ENCODE assay signal across 8 mouse cellular contexts in genomic region chr4:129032963-129033951, GRCm38 (mm10). TPM values are rescaled to one million over a fixed set of nuclear protein-coding genes. Genes with fewer than 3 reads are reported as not detected.
DNase-seq lines count a peak whose midpoint lies in the region; ATAC-seq and TF ChIP-seq lines count a peak whose summit lies in the region.

No protein-coding gene starts in this region.

- H3K9ac ChIP-seq in embryonic facial prominence, embryonic 13.5 days = peak overlapping the region; percentile 36
- H3K9ac ChIP-seq in limb, embryonic 14.5 days (ENCODE audit: low read depth, low read length, severe bottlenecking) = no peak overlapping the region

- H3K9me3 ChIP-seq in embryonic facial prominence, embryonic 13.5 days = no peaks in the 10 kb centered on the region
- H3K9me3 ChIP-seq in limb, embryonic 14.5 days (ENCODE audit: control insufficient read depth, low read length) = no peaks in the 10 kb centered on the region

- WGBS in embryonic facial prominence, embryonic 13.5 days = 18% methylated on average over 17 of the region's 17 CpGs
- WGBS in limb, embryonic 14.5 days = 20% methylated on average over 16 of the region's 17 CpGs

- H3K27ac ChIP-seq in embryonic facial prominence, embryonic 13.5 days = peak overlapping the region; percentile 81
- H3K27ac ChIP-seq in limb, embryonic 14.5 days (replicated peaks; ENCODE audit: low read depth, low read length) = peak overlapping the region; percentile 80

- intact Hi-C loops in heart, postnatal 10 days (cut with DNase I) = no loop called here

- no peak for TF ChIP-seq POLR2A in limb, embryonic 14.5 days (IDR thresholded peaks at IDR 0.05; ENCODE audit: borderline replicate concordance, extremely low read depth, insufficient read depth, insufficient read length)

- peak; percentile 83 for ATAC-seq in frontal cortex, adult (ENCODE audit: low TSS enrichment)
- ATAC-seq in embryonic facial prominence, embryonic 13.5 days (ENCODE audit: insufficient number of reproducible peaks, insufficient read depth, low FRiP score, low TSS enrichment, low read depth) = peak; percentile 91
- peak; percentile 88 for ATAC-seq in limb, embryonic 14.5 days (ENCODE audit: low FRiP score, low read depth)

- H3K4me3 ChIP-seq in embryonic facial prominence, embryonic 13.5 days = peak overlapping the region; percentile 16; the same call in 1 of the 2 replicates
- no peak overlapping the region; the same call in 1 of the 2 replicates for H3K4me3 ChIP-seq in limb, embryonic 14.5 days (replicated peaks; ENCODE audit: low read length)

- H3K27me3 ChIP-seq in embryonic facial prominence, embryonic 13.5 days = no peaks in the 10 kb centered on the region
- no peaks in the 10 kb centered on the region for H3K27me3 ChIP-seq in limb, embryonic 14.5 days (ENCODE audit: control insufficient read depth, insufficient read depth, low read length)

- H3K4me2 ChIP-seq in embryonic facial prominence, embryonic 13.5 days = peak overlapping the region; percentile 51
- peak overlapping the region; percentile 44 for H3K4me2 ChIP-seq in limb, embryonic 14.5 days (replicated peaks; ENCODE audit: low read depth, low read length, severe bottlenecking)

- H3K4me1 ChIP-seq in embryonic facial prominence, embryonic 13.5 days = peaks cover 38% of the 10 kb centered on the region
- peaks cover 29% of the 10 kb centered on the region for H3K4me1 ChIP-seq in limb, embryonic 14.5 days (ENCODE audit: control insufficient read depth, insufficient read depth, low read length)

- no peak for DNase-seq in frontal cortex, postnatal 25 days (ENCODE audit: low spot score in 2 of 2)
- peak; percentile 83 to 92 for DNase-seq in adrenal gland, adult (ENCODE audit: inconsistent age in 2 of 2, low spot score in 1 of 2)
- DNase-seq in heart, postnatal 10 days = peak; percentile 76 to 77
- DNase-seq in limb, embryonic 14.5 days (ENCODE audit: low spot score) = peak; percentile 90
- DNase-seq in naive thymus-derived CD4-positive, alpha-beta T cell, adult 2 months (ENCODE audit: low read depth) = peak; percentile 81
- peak; percentile 36 to 38 for DNase-seq in thymus, postnatal 10 days (ENCODE audit: low spot score in 2 of 2)

- no peaks in the 10 kb centered on the region for H3K36me3 ChIP-seq in embryonic facial prominence, embryonic 13.5 days
- H3K36me3 ChIP-seq in limb, embryonic 14.5 days (ENCODE audit: control insufficient read depth, insufficient read depth, low read length) = no peaks in the 10 kb centered on the region

RNA-seq across cellular contexts. Expression of gene Rnf19b, which starts 24.8 kb away (rescaled TPM):
- 9.1 and 9.5 TPM in 2 replicates for polyA plus RNA-seq in embryonic facial prominence, embryonic 13.5 days (2015; fragmentation: Nextera tagmentation; extraction: Ambion mirVana)
- total RNA-seq in heart, postnatal 10 days (2021) = 10 to 100 TPM; 20.9 to 22.2 TPM
- 28.1 and 29.1 TPM in 2 replicates for polyA plus RNA-seq in limb, embryonic 14.5 days (2012; rRNA removed)
- 9.9 and 10.0 TPM in 2 replicates for polyA plus RNA-seq in limb, embryonic 14.5 days (2014; fragmentation: Nextera tagmentation; extraction: Ambion mirVana)

RNA-seq across cellular contexts. Expression of gene Ak2, which starts 41.5 kb away (rescaled TPM):
- polyA plus RNA-seq in embryonic facial prominence, embryonic 13.5 days (2015; fragmentation: Nextera tagmentation; extraction: Ambion mirVana) = 180 and 194 TPM in 2 replicates
- total RNA-seq in heart, postnatal 10 days (2021) = 10 to 100 TPM; 91.3 to 93.4 TPM
- 94.7 and 127 TPM in 2 replicates for polyA plus RNA-seq in limb, embryonic 14.5 days (2012; rRNA removed)
- polyA plus RNA-seq in limb, embryonic 14.5 days (2014; fragmentation: Nextera tagmentation; extraction: Ambion mirVana) = 153 and 165 TPM in 2 replicates

Comparison
In these comparisons a context has a peak if more than half of its experiments do, and no peak if none do; other contexts are left out.
1. DNase-seq: peak in adrenal gland, adult (2 of 2), heart, postnatal 10 days (2 of 2), limb, embryonic 14.5 days (single experiment), naive thymus-derived CD4-positive, alpha-beta T cell, adult 2 months (single experiment) and thymus, postnatal 10 days (2 of 2); none in frontal cortex, postnatal 25 days (0 of 2).
2. Peak in every context shown above with its lines, with median percentiles within 50 percentile points of each other: ATAC-seq.